Mouse (Mus musculus) adrenal gland, postnatal 25 days (tissue): ENCODE measurements at regions not wholly inside any gene's neighbourhood (a gene's known extent, or its start where the extent isn't known, plus 50 kb on each side); places are given as distances from the start of the nearest gene placed in this dataset.

Experiments
- DNase-seq: peaks from one replicate; pipeline ENCODE4 v3.0.0; 2021; ENCODE audit warnings: mixed read lengths

DNA sequence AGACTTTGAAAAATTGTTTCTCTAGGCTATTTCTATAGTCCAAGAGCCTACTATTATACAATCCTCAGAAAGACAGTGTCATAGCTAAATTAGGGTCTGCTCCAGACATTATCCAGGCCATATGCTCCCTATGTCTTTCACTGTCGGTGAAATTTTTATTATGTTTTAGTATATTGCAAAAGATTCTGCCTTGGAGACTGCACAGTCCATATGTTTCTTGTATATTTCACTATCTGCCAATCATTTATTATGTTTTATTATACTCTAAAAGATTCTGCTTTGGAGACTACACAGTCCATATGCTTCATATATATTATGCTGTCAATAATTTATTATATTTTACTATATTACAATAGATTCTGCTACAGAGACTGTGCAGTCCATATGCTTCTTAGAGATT is 564.3 kb upstream of the 4931417E11Rik start:
- DNase-seq: no peak

DNA sequence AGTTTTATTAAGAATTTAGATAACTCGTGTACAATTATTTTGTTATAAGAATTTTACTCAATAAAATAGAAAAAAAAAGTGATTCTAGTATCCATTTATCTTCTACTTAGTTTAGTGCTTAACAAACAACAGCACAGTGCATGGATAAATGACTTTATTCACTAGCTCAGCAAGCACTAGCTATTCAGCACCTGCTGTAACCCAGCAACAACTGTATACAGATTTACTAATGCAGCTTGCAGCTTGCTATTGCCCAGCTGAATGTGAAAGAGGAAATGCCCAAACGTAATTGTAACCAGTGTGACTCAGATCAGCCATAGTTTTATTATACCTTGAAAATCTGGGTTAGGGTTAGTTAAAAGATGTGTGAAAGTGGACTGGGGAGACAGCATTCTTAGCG is 547.6 kb upstream of the 4931417E11Rik start:
- DNase-seq: no peak

DNA sequence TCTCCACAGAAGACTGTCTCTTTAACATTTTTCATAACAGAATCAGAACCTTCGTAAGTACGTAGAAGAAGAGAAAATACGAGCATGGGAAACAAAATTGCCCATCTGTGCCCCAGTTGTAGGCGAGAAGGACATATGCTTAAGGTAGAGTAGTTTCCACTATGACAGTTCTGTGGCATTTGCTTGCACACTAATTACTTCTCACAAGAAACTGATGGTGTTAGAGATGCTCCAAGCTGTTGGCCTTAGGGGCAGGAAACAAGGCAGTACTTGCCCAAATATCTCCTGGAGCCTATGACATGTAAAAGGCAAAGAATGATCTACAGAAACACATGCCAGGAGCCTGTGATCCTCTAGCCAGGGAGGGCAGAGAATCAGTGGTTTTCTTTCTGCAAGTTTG is 512.3 kb upstream of the 4931417E11Rik start:
- no peak for DNase-seq

DNA sequence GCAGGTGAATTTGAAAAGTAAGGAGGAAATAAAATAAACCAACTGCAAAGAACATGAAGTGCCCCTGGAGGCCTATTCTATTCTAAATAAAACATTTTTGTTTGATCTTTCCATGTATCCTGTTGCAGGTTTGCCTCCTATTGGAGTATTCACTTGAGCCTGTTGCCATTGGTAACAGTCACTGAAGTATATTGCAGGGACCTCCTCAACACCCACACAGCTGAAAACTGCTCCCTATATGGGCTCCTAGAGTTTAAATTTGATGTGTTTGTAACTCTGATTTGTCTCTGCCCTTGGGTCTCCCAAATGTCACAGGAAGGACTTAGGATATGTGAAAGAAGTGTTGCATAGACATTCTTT is 480.4 kb upstream of the 4931417E11Rik start:
- DNase-seq: no peak

DNA sequence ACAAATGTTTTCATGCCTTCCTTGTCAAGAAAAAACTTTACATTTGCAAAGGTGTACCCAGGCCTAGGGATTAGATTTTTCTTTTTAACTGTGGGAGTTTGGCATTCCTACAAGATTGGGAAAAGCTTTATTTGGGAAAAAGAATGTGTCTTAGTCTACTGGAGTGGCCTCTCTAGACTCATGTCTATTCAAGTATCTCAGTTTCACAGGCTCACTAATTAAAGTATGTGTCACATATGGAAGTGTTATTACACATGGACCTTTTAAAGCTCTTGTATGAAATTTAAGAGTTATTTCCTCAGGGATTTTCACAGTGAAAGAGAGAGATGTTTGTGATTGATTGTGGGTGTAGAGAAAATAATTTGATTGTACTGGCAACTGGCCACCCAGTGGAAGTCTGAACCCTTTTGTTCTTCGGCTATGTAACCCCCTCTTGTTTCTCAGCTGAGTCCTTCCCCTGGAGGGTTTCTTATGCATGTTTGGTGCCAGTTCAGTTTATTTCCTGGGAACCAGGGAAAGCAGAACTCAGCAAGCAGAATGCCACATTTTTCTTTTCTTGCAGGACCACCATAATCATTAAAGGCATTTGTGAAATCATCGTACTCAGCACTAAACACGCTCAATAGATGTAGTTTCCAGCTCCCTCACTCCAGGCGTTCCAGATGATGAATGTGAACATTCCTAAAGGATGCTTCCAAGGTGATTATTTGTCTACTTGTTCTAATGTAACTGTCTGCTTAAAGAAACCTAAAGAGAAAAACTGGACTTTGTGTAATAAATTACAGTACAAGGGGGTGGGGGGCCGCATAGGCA is 479.9 kb upstream of the 4931417E11Rik start:
- no peak for DNase-seq

DNA sequence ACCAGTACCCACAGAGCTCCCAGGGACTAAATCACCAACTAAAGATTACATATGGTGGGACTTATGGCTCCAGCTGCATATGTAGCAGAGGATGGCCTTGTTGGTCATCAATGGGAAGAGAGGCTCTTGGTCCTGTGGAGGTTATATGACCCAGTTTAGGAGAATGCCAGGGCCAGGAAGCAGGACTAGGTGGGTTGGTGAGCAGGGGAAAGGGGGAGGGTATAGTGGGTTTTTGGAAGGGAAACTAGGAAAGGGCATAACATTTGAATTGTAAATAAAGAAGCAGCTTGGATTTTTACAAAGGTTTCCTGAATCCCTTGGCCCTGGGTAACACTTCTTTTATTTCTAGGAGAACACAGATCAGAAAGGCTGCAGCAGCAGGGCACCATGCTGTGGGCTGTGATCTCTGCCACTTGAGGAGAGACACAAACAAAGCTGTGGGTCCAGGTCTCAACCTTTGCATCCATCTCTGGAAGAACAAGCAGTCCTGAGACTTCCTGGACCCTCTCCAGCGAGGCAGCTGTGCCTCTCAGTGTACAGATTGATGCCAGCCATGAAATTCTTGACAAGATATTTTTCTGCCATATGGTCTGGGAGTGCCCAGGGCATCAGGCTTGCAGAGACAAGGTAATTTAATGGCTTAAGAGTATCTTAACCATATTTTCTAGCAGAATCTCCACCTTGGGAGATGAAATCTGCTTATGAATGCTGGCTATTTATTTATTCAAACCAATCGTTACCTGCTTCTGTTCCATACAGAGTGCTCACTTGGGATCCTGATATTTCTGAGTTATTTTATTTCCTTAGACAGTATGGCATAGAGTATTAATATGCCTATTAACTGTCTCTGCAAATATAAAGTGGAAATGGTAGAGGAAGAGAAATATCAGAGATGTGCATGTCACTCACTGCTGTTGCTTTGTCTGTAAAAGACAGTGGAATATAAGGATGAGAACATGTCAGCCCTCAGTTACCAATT is 444.2 kb upstream of the 4931417E11Rik start:
- peak; percentile 2 for DNase-seq

DNA sequence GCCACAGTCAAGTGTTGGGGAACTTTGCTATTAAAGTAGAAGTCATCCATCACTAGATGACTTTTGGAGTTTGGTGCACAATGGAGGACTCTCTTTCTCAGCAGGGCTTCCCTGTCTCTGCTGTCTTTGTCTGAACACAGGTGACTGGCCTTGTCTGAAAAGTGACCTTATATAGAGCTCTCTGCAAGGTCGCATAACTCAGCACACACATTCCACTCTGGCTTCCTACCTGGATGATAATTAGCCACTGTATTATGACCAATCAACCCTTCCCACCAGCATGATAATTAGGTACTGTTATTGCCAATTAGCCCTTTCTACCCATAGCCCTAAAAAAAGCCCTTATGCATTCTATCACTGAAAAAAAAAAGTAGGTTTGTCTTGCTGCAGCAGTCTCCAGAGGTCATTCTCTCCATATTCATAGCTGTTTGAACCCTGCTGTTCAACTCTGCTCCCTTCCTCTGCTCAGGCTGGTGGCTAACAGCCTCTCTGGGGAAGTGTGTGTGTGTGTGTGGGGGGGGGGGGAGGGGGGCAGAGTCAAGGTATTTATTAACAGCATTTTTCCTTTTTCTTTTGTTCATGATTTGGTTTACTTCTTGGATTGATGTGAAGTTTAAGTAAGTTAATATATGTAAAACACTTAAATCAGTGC is 419.8 kb upstream of the 4931417E11Rik start:
- DNase-seq: no peak

DNA sequence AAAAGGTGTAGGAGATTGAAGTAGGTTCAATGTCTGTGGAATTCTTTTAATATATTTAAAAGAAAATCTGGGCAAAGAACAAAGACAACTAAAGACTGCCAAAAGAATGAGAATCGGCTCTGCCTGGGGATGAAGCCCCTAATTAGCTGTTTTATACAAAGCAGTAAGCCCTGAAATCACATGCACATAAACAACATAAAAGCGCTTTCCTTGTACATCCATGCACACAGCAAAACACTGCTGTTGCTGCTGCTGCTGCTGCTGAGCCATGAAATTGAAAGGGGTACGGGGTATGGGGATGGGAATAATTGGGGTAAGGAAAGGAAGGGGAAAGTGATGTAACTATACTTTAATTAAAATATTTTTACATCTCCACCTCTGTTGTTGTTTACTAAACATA is 409.2 kb upstream of the 4931417E11Rik start:
- no peak for DNase-seq

DNA sequence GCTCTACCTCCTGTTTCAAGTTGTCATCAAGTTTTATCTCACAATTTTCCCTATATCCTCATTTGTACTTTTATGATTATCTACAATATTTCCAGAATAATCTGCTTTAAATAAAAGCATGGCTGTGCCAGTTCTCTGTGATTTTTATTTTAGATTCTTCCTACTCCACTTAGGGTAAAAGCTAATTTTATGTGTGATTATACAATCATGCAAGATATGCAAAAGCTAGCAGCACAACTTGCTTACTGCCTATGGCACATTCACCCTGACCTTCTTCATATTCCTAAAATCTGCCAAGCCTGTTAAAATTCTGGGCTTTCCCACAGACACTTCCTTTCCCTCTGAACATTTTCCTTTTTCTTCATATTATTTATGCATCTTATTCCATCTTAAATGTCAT is 399.2 kb upstream of the 4931417E11Rik start:
- no peak for DNase-seq
